Mouse (Mus musculus) lung, adult 2 months (tissue): ENCODE results near the gene Hist3h2ba.

Experiments
- CTCF ChIP-seq: fragments of 200-500 bp; IDR thresholded peaks from 2 replicates; pipeline ENCODE4 v1.5.1; 2011; ENCODE audit warnings: mild to moderate bottlenecking, low read length, control low read depth; ENCODE audit not compliant: insufficient read depth
- POLR2A ChIP-seq: fragments of 200-500 bp; IDR thresholded peaks from 2 replicates; pipeline ENCODE4 v1.6.1; 2011; ENCODE audit warnings: low read depth, mild to moderate bottlenecking, control low read depth, low read length, borderline replicate concordance; ENCODE audit errors: extremely low read depth

DNA sequence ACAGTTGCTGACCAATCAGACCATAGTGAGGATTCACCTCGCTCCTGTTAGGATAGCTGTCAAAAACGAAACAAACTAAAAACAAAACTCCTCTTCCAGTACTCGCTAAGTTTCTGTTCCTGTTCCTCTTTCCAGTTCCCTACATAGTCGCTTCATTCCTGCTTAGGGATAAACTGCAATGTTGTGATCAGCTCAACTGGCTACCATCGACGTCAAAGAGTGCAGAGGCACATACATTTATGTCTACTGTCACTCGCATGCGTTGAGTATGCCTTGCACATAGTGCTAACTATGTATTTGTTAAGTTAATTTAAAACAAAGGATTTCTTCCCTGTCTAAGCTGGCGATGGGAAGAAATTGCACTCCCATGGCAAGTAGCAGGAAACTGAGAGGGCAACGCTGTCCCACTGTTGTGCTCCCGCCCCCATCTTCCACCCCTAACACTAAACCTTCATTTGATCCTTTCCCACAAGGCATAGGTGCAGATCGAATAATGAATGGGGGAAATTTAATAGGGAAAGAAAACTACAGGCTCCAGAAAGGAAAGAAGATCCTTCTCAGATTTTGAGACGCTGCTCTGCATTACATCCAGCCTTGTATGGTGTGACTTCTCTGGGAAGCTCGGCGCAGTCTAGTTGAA is 10.6 kb downstream of the Hist3h2ba start:
- TF ChIP-seq CTCF (no peak), POLR2A (no peak)
